In genomic region chr10:13466925-13467324, GRCm38 (mm10) we compare ENCODE assay signal across 18 mouse cellular contexts. TPM values are rescaled to one million over a fixed set of nuclear protein-coding genes. Genes with fewer than 3 reads are reported as not detected.
DNase-seq lines count a peak whose midpoint lies in the region; ATAC-seq and TF ChIP-seq lines count a peak whose summit lies in the region.
"Had no signal": no experiment of that assay in that cellular context is flagged by ENCODE, and none has a peak within 500 bp of the region (broad histone marks: within the 10 kb centered on the region; RNA-seq: fewer than 3 reads in every experiment).

No protein-coding gene starts in this region.

- H3K9me3 ChIP-seq in heart, embryonic 12.5 days (replicated peaks) = no peaks in the 10 kb centered on the region; the same call in 1 of the 2 replicates
- no peaks in the 10 kb centered on the region for H3K9me3 ChIP-seq in intestine, postnatal 0 days (ENCODE audit: control insufficient read depth)
- H3K9me3 ChIP-seq: embryonic facial prominence, embryonic 13.5 days; hindbrain, embryonic 15.5 days; liver, embryonic 13.5 days; neural tube, embryonic 12.5 days had no signal

- DNase-seq in heart, adult 11 months = peak; percentile 55
- peak; percentile 25 for DNase-seq in CD4-positive helper T cell, adult 2 months (ENCODE audit: low read depth, low spot score)
- peak; percentile 47 for DNase-seq in NIH3T3 (ENCODE audit: low read depth)
- DNase-seq in layer of hippocampus, postnatal 10 days (ENCODE audit: low spot score in 2 of 2) = no peak
- no peak for DNase-seq in lung, postnatal 25 days (ENCODE audit: low spot score)
- DNase-seq: cerebellum, postnatal 36 days; heart, postnatal 14 days; liver, embryonic 13.5 days; right cerebral cortex, postnatal 4 days; thymus, postnatal 14 days had no signal

- 65% methylated on average over 5 of the region's 5 CpGs for WGBS in heart, embryonic 12.5 days
- WGBS in intestine, postnatal 0 days = 39% methylated on average over 5 of the region's 5 CpGs

- no peak overlapping the region for H3K27ac ChIP-seq in heart, embryonic 12.5 days (ENCODE audit: poor library complexity, severe bottlenecking)
- peak overlapping the region; percentile 16; the same call in 1 of the 2 replicates for H3K27ac ChIP-seq in intestine, postnatal 0 days (ENCODE audit: low read depth, low read length)
- H3K27ac ChIP-seq: embryonic facial prominence, embryonic 13.5 days; hindbrain, embryonic 15.5 days; liver, embryonic 13.5 days; neural tube, embryonic 12.5 days had no signal

- no peak for TF ChIP-seq CTCF in intestine, postnatal 0 days (IDR thresholded peaks at IDR 0.05; ENCODE audit: low read depth)

- no peaks in the 10 kb centered on the region for H3K4me1 ChIP-seq in heart, embryonic 12.5 days (replicated peaks)
- H3K4me1 ChIP-seq in intestine, postnatal 0 days (replicated peaks; ENCODE audit: control insufficient read depth, insufficient read depth, low read length) = no peaks in the 10 kb centered on the region
- H3K4me1 ChIP-seq: embryonic facial prominence, embryonic 13.5 days; hindbrain, embryonic 15.5 days; liver, embryonic 13.5 days; megakaryocyte, embryonic 14.5 days; neural tube, embryonic 12.5 days had no signal

- no peak overlapping the region for H3K9ac ChIP-seq in heart, embryonic 12.5 days
- no peak overlapping the region for H3K9ac ChIP-seq in intestine, postnatal 0 days (ENCODE audit: low read depth, low read length)
- H3K9ac ChIP-seq: embryonic facial prominence, embryonic 13.5 days; hindbrain, embryonic 15.5 days; liver, embryonic 13.5 days; neural tube, embryonic 12.5 days had no signal

- H3K4me2 ChIP-seq in heart, embryonic 12.5 days = no peak overlapping the region
- H3K4me2 ChIP-seq in intestine, postnatal 0 days (replicated peaks; ENCODE audit: low read depth) = no peak overlapping the region
- H3K4me2 ChIP-seq: embryonic facial prominence, embryonic 13.5 days; hindbrain, embryonic 15.5 days; liver, embryonic 13.5 days; neural tube, embryonic 12.5 days had no signal

- no peak for ATAC-seq in heart, embryonic 12.5 days (ENCODE audit: insufficient number of reproducible peaks, low FRiP score)
- ATAC-seq in intestine, postnatal 0 days = peak; percentile 86
- ATAC-seq in cerebellum, adult (ENCODE audit: insufficient number of reproducible peaks, low FRiP score, low TSS enrichment) = no peak

- H3K36me3 ChIP-seq in heart, embryonic 12.5 days = no peaks in the 10 kb centered on the region
- H3K36me3 ChIP-seq in intestine, postnatal 0 days (ENCODE audit: control insufficient read depth, insufficient read depth) = no peaks in the 10 kb centered on the region
- H3K36me3 ChIP-seq: embryonic facial prominence, embryonic 13.5 days; hindbrain, embryonic 15.5 days; liver, embryonic 13.5 days; neural tube, embryonic 12.5 days had no signal

- peaks cover 2% of the 10 kb centered on the region for H3K27me3 ChIP-seq in heart, embryonic 12.5 days (replicated peaks)
- H3K27me3 ChIP-seq in intestine, postnatal 0 days (replicated peaks; ENCODE audit: control insufficient read depth, insufficient read depth, low read length) = no peaks in the 10 kb centered on the region
- H3K27me3 ChIP-seq: CH12.LX; hindbrain, embryonic 15.5 days had no signal

- H3K4me3 ChIP-seq in heart, embryonic 12.5 days = no peak overlapping the region
- no peak overlapping the region for H3K4me3 ChIP-seq in intestine, postnatal 0 days (ENCODE audit: low read depth, low read length)
- H3K4me3 ChIP-seq: embryonic facial prominence, embryonic 13.5 days; hindbrain, embryonic 15.5 days; liver, embryonic 13.5 days; megakaryocyte, embryonic 14.5 days; neural tube, embryonic 12.5 days had no signal

RNA-seq across cellular contexts. Expression of gene Phactr2, which starts 7.3 kb away (rescaled TPM):
- 58.1 and 65.7 TPM in 2 replicates for polyA plus RNA-seq in heart, embryonic 12.5 days (2016; fragmentation: Nextera tagmentation; extraction: Ambion mirVana)
- polyA plus RNA-seq in intestine, postnatal 0 days (2015; fragmentation: Nextera tagmentation; extraction: Ambion mirVana) = 11.3 and 12.3 TPM in 2 replicates
- 10 to 100 TPM; 23.1 to 24.5 TPM for total RNA-seq in layer of hippocampus, postnatal 10 days (2021)

RNA-seq across cellular contexts. Expression of gene Fuca2, which starts 32.4 kb away (rescaled TPM):
- polyA plus RNA-seq in heart, embryonic 12.5 days (2016; fragmentation: Nextera tagmentation; extraction: Ambion mirVana) = 63.2 and 67.6 TPM in 2 replicates
- polyA plus RNA-seq in intestine, postnatal 0 days (2015; fragmentation: Nextera tagmentation; extraction: Ambion mirVana) = 1,219 and 1,230 TPM in 2 replicates
- total RNA-seq in layer of hippocampus, postnatal 10 days (2021) = 10 to 100 TPM; 42.4 to 43.0 TPM

Comparison
In these comparisons a context has a peak if more than half of its experiments do, and no peak if none do; other contexts are left out.
1. DNase-seq: peak in heart, adult 11 months (single experiment), CD4-positive helper T cell, adult 2 months (single experiment) and NIH3T3 (single experiment); none in layer of hippocampus, postnatal 10 days (0 of 2) and lung, postnatal 25 days (single experiment).
2. RNA of gene Fuca2, which starts 32.4 kb away (polyA plus RNA-seq): 1,219 to 1,230 TPM in intestine, postnatal 0 days; 63.2 to 67.6 TPM in heart, embryonic 12.5 days; every median in the first group is over 10 times any median in the second.